Mouse (Mus musculus): ENCODE data around the gene Trappc4.

The Trappc4 gene

GRCm38 (mm10) chr9:44361190-44361917 is 46.0 kb downstream of the Trappc4 start, which contains the start of gene Vps11:
Gene Vps11 (minus strand): TSS chr9:44361670.
- DNase-seq (ENCODE audit: low spot score in 2 of 2): peak; percentile 89 to 90

DNA sequence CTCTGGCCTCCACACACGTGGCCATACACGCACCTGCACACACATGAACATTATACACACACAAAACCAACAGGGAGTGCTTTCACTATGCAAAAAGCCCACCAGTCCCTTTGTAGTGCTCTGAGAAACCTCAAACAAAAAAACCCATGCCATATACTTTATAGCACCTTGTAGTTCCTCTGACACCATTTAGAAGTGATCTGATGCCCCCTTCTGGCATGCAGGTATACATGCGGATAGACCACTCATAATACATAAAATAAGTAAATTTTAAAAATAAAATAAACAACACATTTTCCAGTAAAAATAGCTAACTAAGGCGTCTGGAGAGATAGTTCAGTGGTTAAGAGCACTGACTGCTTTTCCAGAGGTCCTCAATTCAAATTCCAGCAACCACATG is 50.2 kb downstream of the Trappc4 start:
- DNase-seq (ENCODE audit: low spot score in 2 of 2): no peak
